Mouse (Mus musculus): Measurements from ENCODE around the gene Ndufs6. TPM values are rescaled to one million over a fixed set of nuclear protein-coding genes. Genes with fewer than 3 reads are reported as not detected.

The Ndufs6 gene
- polyA plus RNA-seq, 1 experiment from 2014 or later, result 333 TPM

DNA sequence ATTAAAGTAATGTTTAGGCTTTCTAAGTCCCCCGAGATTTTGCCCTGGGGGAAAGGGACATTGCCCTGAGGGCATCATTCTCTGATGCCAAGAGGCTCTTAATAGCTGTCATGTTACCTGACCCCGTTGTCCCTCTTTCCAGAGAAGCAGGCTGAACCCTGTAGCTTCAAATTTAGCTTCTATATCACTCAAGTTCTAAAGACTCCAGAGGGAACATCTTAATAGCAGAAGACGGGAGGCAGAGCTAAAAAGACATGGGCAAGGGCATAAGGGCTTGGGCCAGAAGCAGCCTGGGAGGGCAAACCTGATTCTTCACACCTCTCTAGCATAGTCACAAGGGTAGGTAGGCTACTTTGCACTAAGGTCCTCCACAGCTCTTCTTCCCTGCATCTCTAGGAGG, 58.5 kb downstream of the Ndufs6 start:
- no peak overlapping the region for H3K4me2 ChIP-seq (replicated peaks; ENCODE audit: low read depth, low read length)
- no peaks in the 10 kb centered on the region; the same call in 1 of the 2 replicates for H3K4me1 ChIP-seq (ENCODE audit: insufficient read depth, low read depth, low read length)
- H3K9me3 ChIP-seq (ENCODE audit: low read length), result no peaks in the 10 kb centered on the region
- H3K27me3 ChIP-seq (replicated peaks; ENCODE audit: insufficient read depth, low read length), result peaks cover 72% of the 10 kb centered on the region
- no peak for ATAC-seq
- TF ChIP-seq EP300 (IDR thresholded peaks at IDR 0.05) (no peak), CTCF (IDR thresholded peaks at IDR 0.05) (no peak)
- no peak overlapping the region for H3K27ac ChIP-seq (ENCODE audit: low read length)
- H3K9ac ChIP-seq (replicated peaks; ENCODE audit: low read depth), result no peak overlapping the region
- DNase-seq (ENCODE audit: low spot score), result no peak
- H3K36me3 ChIP-seq (ENCODE audit: insufficient read depth, low read length), result no peaks in the 10 kb centered on the region
- 16% methylated on average over 3 of the region's 3 CpGs for WGBS
- no peak overlapping the region for H3K4me3 ChIP-seq (ENCODE audit: low read depth, low read length)

Other genes starting within 250 kb of the Ndufs6 start
- not detected in 2 replicates for gene Irx4, start 68.1 kb downstream of the Ndufs6 start, polyA plus RNA-seq (2015; fragmentation: Nextera tagmentation; extraction: Ambion mirVana)
- gene Mrpl36, start within 50 bp of the Ndufs6 start, polyA plus RNA-seq (2015; fragmentation: Nextera tagmentation; extraction: Ambion mirVana), result 99.6 and 103 TPM in 2 replicates
- 368 and 414 TPM in 2 replicates for gene Lpcat1, start 138.7 kb upstream of the Ndufs6 start, polyA plus RNA-seq (2015; fragmentation: Nextera tagmentation; extraction: Ambion mirVana)
- gene Slc6a3, start 208.2 kb upstream of the Ndufs6 start, polyA plus RNA-seq (2015; fragmentation: Nextera tagmentation; extraction: Ambion mirVana), result 0.05 and 0.08 TPM in 2 replicates